Mouse (Mus musculus): ENCODE results near the gene Rxfp2. TPM values are rescaled to one million over a fixed set of nuclear protein-coding genes. Genes with fewer than 3 reads are reported as not detected.

The Rxfp2 gene
- polyA plus RNA-seq, 1 experiment from 2014 or later, result 1.0 TPM

GRCm38 (mm10) chr5:150131166-150131565 lies 112.7 kb downstream of the Rxfp2 start:
- Histone ChIP-seq H3K27ac (replicated peaks) (no peak overlapping the region), H3K27me3 (no peaks in the 10 kb centered on the region), H3K4me1 (no peaks in the 10 kb centered on the region), H3K4me3 (replicated peaks) (no peak overlapping the region), H3K9ac (no peak overlapping the region), H3K4me2 (replicated peaks) (no peak overlapping the region), H3K9me3 (replicated peaks) (no peaks in the 10 kb centered on the region), H3K36me3 (no peaks in the 10 kb centered on the region)
- ATAC-seq (ENCODE audit: insufficient number of reproducible peaks, low FRiP score, low TSS enrichment, low read depth), result no peak
- WGBS, result 75% methylated on average over 7 of the region's 7 CpGs

Other genes starting within 250 kb of the Rxfp2 start
- 9.8 and 11.4 TPM in 2 replicates for gene Fry, start 100.0 kb downstream of the Rxfp2 start, polyA plus RNA-seq (2015; fragmentation: Nextera tagmentation; extraction: Ambion mirVana)